Mouse (Mus musculus): ENCODE results near the gene Dusp16. TPM values are rescaled to one million over a fixed set of nuclear protein-coding genes. Genes with fewer than 3 reads are reported as not detected.
A peak's percentile ranks its signal among the peaks of the same experiment; 100 is the strongest.

Dusp16 gene
- polyA plus RNA-seq, 1 experiment from 2014 or later = 5.1 TPM

GRCm38 (mm10) chr6:134753412-134753811 lies 39.0 kb downstream of the Dusp16 start:
- no peak for ATAC-seq
- Histone ChIP-seq H3K4me2 (ENCODE audit: low read length) (no peak overlapping the region), H3K9ac (ENCODE audit: low read depth, low read length) (no peak overlapping the region), H3K9me3 (ENCODE audit: control insufficient read depth, low read length) (no peaks in the 10 kb centered on the region), H3K4me1 (ENCODE audit: control insufficient read depth, insufficient read depth, low read depth, low read length) (no peaks in the 10 kb centered on the region), H3K36me3 (ENCODE audit: control insufficient read depth, insufficient read depth, low read length) (no peaks in the 10 kb centered on the region), H3K27me3 (replicated peaks; ENCODE audit: control insufficient read depth, insufficient read depth, low read length) (no peaks in the 10 kb centered on the region), H3K4me3 (ENCODE audit: low read length) (no peak overlapping the region), H3K27ac (ENCODE audit: low read depth, low read length) (no peak overlapping the region)
- 92% methylated on average over 4 of the region's 4 CpGs for WGBS

- Histone ChIP-seq H3K36me3 (ENCODE audit: control insufficient read depth, insufficient read depth, low read length) (no peaks in the 10 kb centered on the region), H3K9me3 (ENCODE audit: control insufficient read depth, low read length) (no peaks in the 10 kb centered on the region), H3K4me1 (ENCODE audit: control insufficient read depth, insufficient read depth, low read depth, low read length) (no peaks in the 10 kb centered on the region), H3K4me3 (ENCODE audit: low read length) (no peak overlapping the region), H3K27ac (ENCODE audit: low read depth, low read length) (no peak overlapping the region), H3K27me3 (replicated peaks; ENCODE audit: control insufficient read depth, insufficient read depth, low read length) (no peaks in the 10 kb centered on the region), H3K4me2 (ENCODE audit: low read length) (no peak overlapping the region), H3K9ac (ENCODE audit: low read depth, low read length) (no peak overlapping the region)
- no peak for ATAC-seq
- WGBS = 92% methylated on average over 5 of the region's 5 CpGs
Observed at GRCm38 (mm10) chr6:134751883-134752647, 40.4 kb downstream of the Dusp16 start.

- WGBS = 98% methylated on average over 4 of the region's 4 CpGs
- Histone ChIP-seq H3K4me1 (ENCODE audit: control insufficient read depth, insufficient read depth, low read depth, low read length) (no peaks in the 10 kb centered on the region), H3K36me3 (ENCODE audit: control insufficient read depth, insufficient read depth, low read length) (no peaks in the 10 kb centered on the region)
Observed at GRCm38 (mm10) chr6:134751087-134751486, 41.3 kb downstream of the Dusp16 start.

GRCm38 (mm10) chr6:134748126-134748525 lies 44.3 kb downstream of the Dusp16 start:
- ATAC-seq = no peak
- H3K4me3 ChIP-seq (ENCODE audit: low read length) = no peak overlapping the region
- H3K9ac ChIP-seq (ENCODE audit: low read depth, low read length) = no peak overlapping the region
- no peaks in the 10 kb centered on the region for H3K27me3 ChIP-seq (replicated peaks; ENCODE audit: control insufficient read depth, insufficient read depth, low read length)
- H3K27ac ChIP-seq (ENCODE audit: low read depth, low read length) = no peak overlapping the region
- no peaks in the 10 kb centered on the region for H3K9me3 ChIP-seq (ENCODE audit: control insufficient read depth, low read length)
- no peak overlapping the region for H3K4me2 ChIP-seq (ENCODE audit: low read length)
- H3K4me1 ChIP-seq (ENCODE audit: control insufficient read depth, insufficient read depth, low read depth, low read length) = no peaks in the 10 kb centered on the region
- WGBS = 91% methylated on average over 3 of the region's 3 CpGs
- H3K36me3 ChIP-seq (ENCODE audit: control insufficient read depth, insufficient read depth, low read length) = no peaks in the 10 kb centered on the region

More at GRCm38 (mm10) chr6:134751087-134751486, 41.3 kb downstream of the Dusp16 start:
- Histone ChIP-seq H3K4me2 (ENCODE audit: low read length) (no peak overlapping the region), H3K9me3 (ENCODE audit: control insufficient read depth, low read length) (no peaks in the 10 kb centered on the region), H3K27me3 (replicated peaks; ENCODE audit: control insufficient read depth, insufficient read depth, low read length) (no peaks in the 10 kb centered on the region), H3K4me3 (ENCODE audit: low read length) (no peak overlapping the region), H3K27ac (ENCODE audit: low read depth, low read length) (no peak overlapping the region), H3K9ac (ENCODE audit: low read depth, low read length) (no peak overlapping the region)
- no peak for ATAC-seq

GRCm38 (mm10) chr6:134745876-134746275 lies 46.5 kb downstream of the Dusp16 start:
- Histone ChIP-seq H3K4me1 (ENCODE audit: control insufficient read depth, insufficient read depth, low read depth, low read length) (no peaks in the 10 kb centered on the region), H3K9me3 (ENCODE audit: control insufficient read depth, low read length) (no peaks in the 10 kb centered on the region), H3K9ac (ENCODE audit: low read depth, low read length) (no peak overlapping the region), H3K27ac (ENCODE audit: low read depth, low read length) (no peak overlapping the region), H3K4me3 (ENCODE audit: low read length) (no peak overlapping the region), H3K4me2 (ENCODE audit: low read length) (no peak overlapping the region), H3K27me3 (replicated peaks; ENCODE audit: control insufficient read depth, insufficient read depth, low read length) (no peaks in the 10 kb centered on the region), H3K36me3 (ENCODE audit: control insufficient read depth, insufficient read depth, low read length) (no peaks in the 10 kb centered on the region)
- 97% methylated on average over 7 of the region's 7 CpGs for WGBS
- ATAC-seq = no peak

- Histone ChIP-seq H3K27ac (ENCODE audit: low read depth, low read length) (no peak overlapping the region), H3K4me3 (ENCODE audit: low read length) (no peak overlapping the region), H3K9ac (ENCODE audit: low read depth, low read length) (no peak overlapping the region), H3K36me3 (ENCODE audit: control insufficient read depth, insufficient read depth, low read length) (peaks cover 3% of the 10 kb centered on the region; the same call in 1 of the 2 replicates), H3K9me3 (ENCODE audit: control insufficient read depth, low read length) (no peaks in the 10 kb centered on the region), H3K4me2 (ENCODE audit: low read length) (no peak overlapping the region), H3K27me3 (replicated peaks; ENCODE audit: control insufficient read depth, insufficient read depth, low read length) (no peaks in the 10 kb centered on the region), H3K4me1 (ENCODE audit: control insufficient read depth, insufficient read depth, low read depth, low read length) (no peaks in the 10 kb centered on the region)
- no peak for ATAC-seq
Observed at GRCm38 (mm10) chr6:134743568-134743967, 48.9 kb downstream of the Dusp16 start.

- Histone ChIP-seq H3K9me3 (ENCODE audit: control insufficient read depth, low read length) (no peaks in the 10 kb centered on the region), H3K27me3 (replicated peaks; ENCODE audit: control insufficient read depth, insufficient read depth, low read length) (no peaks in the 10 kb centered on the region), H3K36me3 (ENCODE audit: control insufficient read depth, insufficient read depth, low read length) (peaks cover 3% of the 10 kb centered on the region; the same call in 1 of the 2 replicates), H3K4me3 (ENCODE audit: low read length) (no peak overlapping the region), H3K27ac (ENCODE audit: low read depth, low read length) (no peak overlapping the region), H3K9ac (ENCODE audit: low read depth, low read length) (no peak overlapping the region), H3K4me1 (ENCODE audit: control insufficient read depth, insufficient read depth, low read depth, low read length) (no peaks in the 10 kb centered on the region), H3K4me2 (ENCODE audit: low read length) (no peak overlapping the region)
- no peak for ATAC-seq
- 80% methylated on average over 3 of the region's 3 CpGs for WGBS
Observed at GRCm38 (mm10) chr6:134736853-134737252, 55.6 kb downstream of the Dusp16 start.

GRCm38 (mm10) chr6:134733800-134734221 lies 58.6 kb downstream of the Dusp16 start:
- no peak overlapping the region for H3K4me2 ChIP-seq (ENCODE audit: low read length)
- no peak overlapping the region for H3K9ac ChIP-seq (ENCODE audit: low read depth, low read length)
- no peaks in the 10 kb centered on the region; the same call in 1 of the 2 replicates for H3K36me3 ChIP-seq (ENCODE audit: control insufficient read depth, insufficient read depth, low read length)
- no peak overlapping the region for H3K27ac ChIP-seq (ENCODE audit: low read depth, low read length)
- H3K27me3 ChIP-seq (replicated peaks; ENCODE audit: control insufficient read depth, insufficient read depth, low read length) = no peaks in the 10 kb centered on the region
- H3K9me3 ChIP-seq (ENCODE audit: control insufficient read depth, low read length) = no peaks in the 10 kb centered on the region
- 0 out of 2 replicates have a peak, but pooled peaks have one; percentile 40 for ATAC-seq
- no peak overlapping the region for H3K4me3 ChIP-seq (ENCODE audit: low read length)
- no peaks in the 10 kb centered on the region for H3K4me1 ChIP-seq (ENCODE audit: control insufficient read depth, insufficient read depth, low read depth, low read length)
- 59% methylated on average over 5 of the region's 5 CpGs for WGBS

GRCm38 (mm10) chr6:134732813-134733212 lies 59.6 kb downstream of the Dusp16 start:
- no peak for ATAC-seq
- no peaks in the 10 kb centered on the region for H3K27me3 ChIP-seq (replicated peaks; ENCODE audit: control insufficient read depth, insufficient read depth, low read length)
- WGBS = 95% methylated on average over 8 of the region's 8 CpGs
- no peak overlapping the region for H3K4me2 ChIP-seq (ENCODE audit: low read length)
- H3K4me1 ChIP-seq (ENCODE audit: control insufficient read depth, insufficient read depth, low read depth, low read length) = no peaks in the 10 kb centered on the region
- no peak overlapping the region for H3K9ac ChIP-seq (ENCODE audit: low read depth, low read length)
- H3K9me3 ChIP-seq (ENCODE audit: control insufficient read depth, low read length) = no peaks in the 10 kb centered on the region
- H3K4me3 ChIP-seq (ENCODE audit: low read length) = no peak overlapping the region
- no peak overlapping the region for H3K27ac ChIP-seq (ENCODE audit: low read depth, low read length)
- H3K36me3 ChIP-seq (ENCODE audit: control insufficient read depth, insufficient read depth, low read length) = no peaks in the 10 kb centered on the region
